Mouse (Mus musculus) cerebellum, adult 11-12 months (tissue): ENCODE results near the gene Nudcd3.
"Not testable (repeated sequence)": the region's sequence is repeated elsewhere in the genome, so short reads cannot be mapped to it uniquely, and the experiment has no call there.

Source experiments
- DNase-seq: peaks from one replicate; pipeline ENCODE4 v3.0.0; 2022

Gene Nudcd3

DNA sequence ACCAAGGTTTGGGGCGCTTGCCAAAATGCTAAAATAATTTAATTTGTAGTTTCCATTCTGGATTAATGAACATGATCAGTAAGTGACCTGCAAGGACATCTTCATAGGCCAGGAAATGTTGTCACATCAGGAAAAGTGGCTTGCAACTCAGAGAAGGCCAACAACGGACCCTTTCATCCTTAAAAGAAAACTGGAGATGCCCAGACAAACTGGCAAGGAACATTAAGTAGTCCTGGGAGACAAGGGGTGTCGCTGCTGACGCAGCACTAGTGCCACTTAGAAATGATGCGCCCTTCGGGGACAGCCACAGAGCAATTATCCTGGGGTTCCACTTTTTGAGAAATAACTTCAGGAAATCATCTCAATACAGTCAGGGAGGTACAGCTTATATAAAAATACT lies 80.2 kb downstream of the Nudcd3 start:
- no peak for DNase-seq

DNA sequence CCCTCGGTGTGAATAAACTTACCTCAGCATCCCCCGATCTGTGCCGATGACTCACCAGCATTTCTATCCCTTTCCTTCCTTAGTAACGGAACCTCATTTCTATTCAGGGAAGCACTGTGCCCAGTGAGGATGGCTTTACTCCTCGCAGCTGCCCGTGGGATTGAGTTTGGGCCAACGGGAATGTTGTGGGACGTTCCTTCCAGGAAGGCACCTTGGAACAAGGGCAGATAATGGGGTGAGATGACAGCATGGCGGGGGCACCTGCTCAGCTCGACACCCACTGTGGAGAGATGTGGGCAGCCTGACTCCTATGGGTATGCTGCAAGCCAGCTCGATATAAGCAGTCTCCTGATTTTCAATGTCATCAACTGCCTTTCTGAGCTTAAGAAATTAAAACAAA lies 80.9 kb downstream of the Nudcd3 start:
- peak; percentile 57 for DNase-seq

DNA sequence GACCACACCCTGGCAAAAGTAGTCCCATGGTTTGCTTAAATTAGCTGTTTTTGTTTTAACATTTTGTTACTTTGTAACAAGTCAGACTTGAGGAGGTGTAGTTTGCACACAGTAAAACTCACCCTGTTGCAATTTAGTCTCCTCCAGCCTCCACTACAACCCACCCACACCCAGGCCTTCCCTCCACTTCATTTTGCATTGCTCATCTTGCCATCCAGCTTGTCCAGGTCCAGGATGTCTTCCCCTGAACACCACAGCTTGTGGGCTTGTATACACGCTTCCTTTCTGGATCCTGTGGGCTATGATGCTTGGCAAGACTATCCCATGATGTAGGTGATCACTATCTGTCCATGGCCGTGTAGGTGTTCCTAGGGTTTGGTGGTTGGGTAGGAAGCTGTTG lies 82.3 kb downstream of the Nudcd3 start:
- no peak for DNase-seq

DNA sequence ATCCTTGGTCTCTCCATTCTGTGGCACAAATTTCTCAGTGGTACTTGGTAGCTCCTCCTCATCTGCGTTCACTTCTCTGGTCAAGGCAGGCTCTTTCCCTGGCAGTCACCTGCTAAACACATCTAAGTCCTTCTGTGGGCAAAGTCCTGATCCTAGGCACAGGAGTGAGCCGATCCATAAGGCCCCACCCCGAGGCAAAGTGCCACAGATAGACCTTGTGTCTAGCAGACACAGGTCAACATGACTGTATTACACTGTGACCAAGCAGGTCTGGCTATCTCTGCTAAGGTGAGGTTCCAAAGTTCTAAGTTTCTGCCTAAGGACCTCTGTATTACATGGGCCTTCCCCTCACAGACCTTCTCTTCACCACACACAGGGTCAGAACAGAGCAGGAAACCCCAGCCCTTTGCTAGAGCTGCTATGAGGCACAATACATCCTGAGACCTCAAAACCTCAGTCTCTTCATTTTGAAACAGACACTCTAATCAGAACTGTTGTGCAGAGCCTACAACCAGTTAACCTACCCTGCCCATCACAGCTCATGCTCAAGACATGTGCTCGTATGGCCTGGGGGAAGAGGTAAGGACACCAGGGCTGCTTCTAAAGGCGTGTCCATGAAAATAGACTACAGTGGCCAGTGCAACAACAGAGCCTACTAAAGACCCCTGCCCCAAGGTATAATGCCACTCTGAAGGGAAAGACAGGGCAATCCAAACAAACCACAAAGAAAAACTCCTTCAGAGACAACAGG lies 88.3 kb downstream of the Nudcd3 start:
- DNase-seq, result no peak

DNA sequence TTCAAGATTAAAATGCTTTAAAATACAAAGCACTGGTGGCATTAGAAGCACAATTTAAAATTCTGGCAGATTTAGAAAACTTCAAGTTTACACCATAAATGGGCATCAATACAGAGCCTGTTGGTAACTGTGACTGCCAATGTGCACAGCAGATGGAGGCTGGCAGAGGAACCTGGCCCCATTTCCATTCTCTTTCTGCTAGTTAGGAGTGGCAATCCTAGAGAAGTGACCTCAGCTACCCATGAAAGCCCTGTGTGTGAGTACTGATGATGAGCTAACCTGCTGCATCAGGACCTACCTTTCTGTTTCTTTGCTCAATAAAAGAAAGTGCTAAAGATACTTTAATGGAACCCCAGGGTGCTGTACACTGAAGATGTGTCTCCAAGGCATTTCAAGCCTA lies 90.2 kb downstream of the Nudcd3 start:
- peak; percentile 89 for DNase-seq

DNA sequence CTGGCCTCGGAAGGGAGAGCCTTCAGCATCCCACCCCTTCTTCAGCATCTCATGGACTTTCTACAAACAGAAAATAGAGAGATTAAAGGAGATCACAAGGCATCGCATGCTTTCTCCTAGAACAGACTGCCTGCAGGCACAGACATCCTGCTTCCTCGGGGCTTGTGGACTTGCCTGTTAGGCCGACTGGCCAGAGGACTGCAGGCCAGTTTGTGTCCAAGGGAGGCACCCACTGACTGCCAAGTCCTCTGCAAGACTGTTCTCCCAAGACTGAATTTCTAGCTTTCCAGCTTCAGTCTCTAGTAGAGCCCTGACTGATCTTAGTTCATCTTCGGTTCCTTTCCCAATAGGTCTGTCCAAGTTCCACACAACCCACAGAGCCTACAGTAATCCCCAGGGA lies 91.9 kb downstream of the Nudcd3 start:
- peak; percentile 58 for DNase-seq

DNA sequence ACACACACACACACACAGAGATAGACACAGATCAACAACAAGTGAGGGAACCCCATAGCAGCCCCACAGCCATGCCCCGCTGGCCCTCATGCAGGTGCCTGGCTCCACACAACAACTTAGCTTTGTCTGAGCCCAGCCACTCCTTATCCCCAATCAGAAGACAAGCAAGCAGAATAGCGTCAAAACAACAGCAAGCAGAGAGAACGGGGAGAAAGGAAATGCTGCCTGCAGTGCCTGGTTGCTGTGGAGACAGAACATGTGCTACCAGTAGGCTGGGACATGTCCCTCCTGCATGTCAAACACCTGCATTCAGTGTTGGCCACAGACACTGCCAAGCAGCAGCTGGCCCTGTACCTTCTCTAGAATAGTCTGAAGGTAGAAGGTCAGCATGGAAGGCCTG lies 92.5 kb downstream of the Nudcd3 start:
- no peak for DNase-seq

DNA sequence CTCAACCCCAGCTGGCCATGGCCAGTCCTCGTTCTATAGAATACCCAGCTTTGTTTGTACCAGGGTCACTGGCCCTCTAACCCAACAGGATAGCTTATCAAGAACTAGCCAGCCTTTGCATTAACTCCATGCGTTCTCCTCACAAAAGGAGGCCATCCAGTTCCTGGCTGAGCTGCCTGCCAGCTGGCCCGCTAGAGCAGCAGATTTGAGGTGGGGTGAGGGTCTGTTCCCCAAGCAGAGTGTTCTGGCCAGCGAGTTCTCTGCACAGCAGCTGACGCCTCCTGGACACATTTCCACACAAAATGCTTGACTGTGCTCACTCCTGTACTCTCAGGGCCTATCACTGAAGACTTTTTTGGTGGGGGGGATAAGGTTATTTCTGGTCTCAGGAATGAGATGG lies 95.5 kb downstream of the Nudcd3 start:
- no peak for DNase-seq

DNA sequence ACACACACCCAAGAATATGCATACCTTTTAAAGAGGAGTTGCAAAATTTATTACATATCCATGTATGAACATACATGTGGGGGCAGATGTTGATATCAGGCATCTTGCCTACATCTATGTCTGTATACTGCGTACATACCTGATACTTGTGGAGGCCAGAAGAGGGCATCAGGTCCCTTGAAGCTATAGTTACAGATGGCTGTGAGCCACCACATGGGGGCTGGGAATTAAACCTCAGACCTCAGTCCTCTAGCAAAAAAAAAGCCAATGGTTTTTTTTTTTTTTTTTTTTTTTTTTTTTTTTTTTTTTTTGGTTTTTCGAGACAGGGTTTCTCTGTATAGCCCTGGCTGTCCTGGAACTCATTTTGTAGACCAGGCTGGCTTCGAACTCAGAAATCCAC lies 103.6 kb downstream of the Nudcd3 start:
- not testable (repeated sequence) for DNase-seq

DNA sequence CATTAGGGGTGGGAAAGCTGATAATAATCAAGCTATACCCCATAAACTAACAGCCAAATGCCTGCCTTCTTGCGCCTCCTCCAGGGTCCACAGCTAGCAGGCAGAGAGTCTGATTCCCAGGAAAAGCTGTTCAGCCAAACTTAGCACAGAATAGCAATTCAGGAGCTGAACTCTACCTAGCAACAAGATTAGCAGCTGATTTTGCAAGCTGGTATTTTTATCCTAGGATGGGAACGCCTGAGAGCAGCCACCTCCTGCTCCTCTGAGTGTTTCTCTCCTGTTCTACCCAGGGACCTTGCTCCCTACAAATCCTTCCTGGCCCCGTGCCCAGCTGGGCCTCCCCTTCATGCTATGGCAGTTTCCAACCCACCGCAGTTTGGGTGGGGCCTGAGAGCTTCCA lies 113.2 kb downstream of the Nudcd3 start:
- DNase-seq, result no peak

DNA sequence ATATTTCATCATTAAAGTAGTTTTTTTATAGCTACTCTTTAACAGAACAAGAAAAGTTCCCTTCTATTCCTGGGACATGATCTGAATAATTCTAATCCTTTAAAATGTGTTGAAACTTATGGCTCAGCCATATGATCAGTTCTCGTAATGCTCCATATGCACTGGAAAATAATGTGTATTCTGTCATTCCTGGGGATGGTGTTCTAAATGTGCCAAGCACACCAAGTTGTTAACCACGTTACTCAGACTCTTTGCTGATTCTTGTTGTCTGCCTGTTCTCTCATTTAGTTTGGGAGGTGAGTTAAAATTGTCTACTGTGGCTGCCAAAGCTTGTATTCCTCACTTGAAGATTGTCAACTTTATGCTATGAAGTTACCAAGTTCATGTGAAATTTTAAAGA lies 121.5 kb downstream of the Nudcd3 start:
- no peak for DNase-seq

DNA sequence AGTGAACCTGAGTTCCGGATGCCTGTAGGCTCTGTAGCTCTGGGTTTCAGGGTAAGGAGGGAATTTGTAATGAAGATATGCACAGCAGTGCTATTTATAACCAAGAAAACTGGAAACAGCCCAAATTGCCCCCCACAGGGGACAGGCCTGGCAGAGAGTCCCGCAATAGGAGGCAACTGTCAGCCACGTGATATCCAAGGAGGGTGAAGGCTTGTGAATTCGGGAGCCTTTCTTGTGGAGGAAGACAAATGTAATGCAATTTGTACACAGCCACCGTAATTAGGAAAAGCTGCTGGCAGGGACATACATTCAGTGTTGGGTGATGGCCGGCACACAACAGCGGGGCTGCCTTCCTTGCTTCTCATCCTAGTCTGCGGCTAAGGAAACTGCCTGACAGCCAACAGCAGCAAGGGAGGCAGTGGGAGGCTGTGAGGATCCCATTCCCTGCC lies 124.6 kb downstream of the Nudcd3 start:
- DNase-seq, result peak; percentile 84

DNA sequence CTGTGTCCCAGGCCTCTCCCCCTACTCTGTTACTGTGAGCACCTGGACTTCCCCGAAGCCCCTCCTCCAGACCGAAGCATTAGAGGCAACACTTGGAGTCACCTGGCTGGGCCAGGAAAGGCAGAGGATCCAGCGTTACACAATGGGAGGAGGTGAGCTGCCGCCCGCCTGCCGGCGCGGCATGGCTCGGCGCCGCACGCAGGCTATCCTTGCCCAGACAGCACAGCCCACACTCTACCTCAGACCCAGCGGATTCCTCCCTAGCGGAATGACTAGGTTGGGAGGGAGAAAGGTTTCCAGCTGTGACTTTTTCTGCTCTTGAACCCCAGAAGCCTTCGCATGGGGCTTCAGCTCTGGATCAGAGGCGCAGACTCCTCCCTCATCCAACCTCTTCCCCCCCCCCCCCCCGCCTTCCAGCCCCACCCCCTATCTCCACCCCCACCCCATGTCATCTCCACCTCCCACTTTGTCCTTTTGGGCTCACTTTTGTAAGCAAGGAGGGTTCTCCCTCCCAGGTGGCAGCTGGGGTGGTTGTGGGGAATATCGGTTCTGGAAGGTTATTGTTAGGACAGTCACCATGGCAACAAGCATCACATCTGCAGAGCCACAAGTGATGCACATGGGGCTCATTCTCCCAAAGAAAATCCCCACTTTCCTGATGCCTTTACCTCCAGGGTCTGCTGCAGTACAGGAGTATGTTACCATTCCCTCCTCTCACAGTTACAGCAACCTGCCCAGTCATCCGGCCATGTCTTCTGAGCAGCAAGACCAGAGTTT lies 131.8 kb downstream of the Nudcd3 start:
- peak; percentile 48 for DNase-seq

DNA sequence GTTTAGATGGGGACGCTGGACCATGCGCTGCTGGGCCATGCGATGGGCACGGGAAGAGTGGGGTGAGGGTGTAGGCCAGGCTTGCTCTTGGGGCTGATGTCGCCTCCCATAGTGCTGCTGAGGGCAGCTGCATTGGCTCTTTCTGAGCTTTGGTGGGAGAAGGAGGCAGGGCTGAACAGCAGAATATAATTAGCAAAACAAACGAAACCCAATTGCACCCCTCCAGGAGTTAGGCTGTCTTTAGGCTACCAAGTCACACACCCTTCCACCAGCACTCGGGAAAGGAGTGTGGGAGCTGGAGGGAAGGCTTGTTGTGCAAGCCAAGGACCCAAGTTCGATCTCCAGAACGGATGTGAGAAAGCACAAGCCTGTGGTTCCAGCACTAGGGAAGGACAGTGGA lies 133.1 kb downstream of the Nudcd3 start:
- DNase-seq, result peak; percentile 32

DNA sequence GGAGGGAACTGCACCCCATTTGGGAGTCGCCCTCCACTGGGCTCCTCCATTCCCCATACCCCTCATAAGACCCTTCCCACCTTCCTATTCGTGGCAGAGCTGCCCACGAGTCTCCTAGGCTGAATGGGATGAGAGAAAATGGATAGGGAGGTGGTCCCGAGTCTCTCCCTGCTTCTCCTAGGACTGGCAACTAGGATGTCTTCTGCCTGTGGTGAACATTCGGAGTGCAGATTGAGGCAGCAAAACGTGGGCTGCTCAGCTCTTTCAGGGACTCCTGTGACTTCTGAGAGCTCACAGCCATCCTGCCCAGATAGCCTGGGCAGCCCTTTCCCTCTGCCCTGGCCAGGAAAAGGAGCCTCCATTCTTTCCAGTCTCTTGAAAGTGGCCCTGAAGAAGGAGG lies 134.0 kb downstream of the Nudcd3 start, which contains the start of gene Camk2b:
Gene Camk2b (minus strand): TSS at position 187 of the 400 bp plus-strand sequence.
- no peak for DNase-seq

DNA sequence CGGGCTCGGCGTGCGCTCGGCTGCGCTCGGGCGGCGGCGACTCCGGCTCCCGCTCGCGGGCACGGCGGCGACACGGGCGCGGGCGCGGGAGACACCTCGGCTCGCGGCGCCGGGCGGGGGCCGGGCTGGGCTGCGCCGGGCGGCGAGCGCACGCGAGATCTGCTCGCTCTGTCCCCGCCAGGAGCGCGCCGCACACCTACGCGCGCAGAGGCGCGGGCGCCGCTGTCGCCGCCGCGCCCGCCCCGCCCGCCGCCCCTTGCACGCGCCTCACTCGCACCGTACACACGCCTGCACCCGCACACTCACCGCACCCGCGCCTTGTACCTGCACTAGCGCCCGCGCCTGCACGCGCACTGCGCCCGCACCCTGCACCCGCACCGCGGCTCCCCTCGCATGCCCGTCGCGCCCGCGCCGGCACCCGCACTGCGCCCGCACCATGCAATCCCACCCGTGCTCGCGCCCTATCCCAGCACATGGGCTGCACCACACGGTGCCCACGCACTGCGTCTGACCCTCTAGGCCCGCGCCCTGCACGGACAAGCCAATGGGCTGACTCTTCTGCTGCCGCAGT lies 134.6 kb downstream of the Nudcd3 start:
- peak; percentile 84 for DNase-seq

DNA sequence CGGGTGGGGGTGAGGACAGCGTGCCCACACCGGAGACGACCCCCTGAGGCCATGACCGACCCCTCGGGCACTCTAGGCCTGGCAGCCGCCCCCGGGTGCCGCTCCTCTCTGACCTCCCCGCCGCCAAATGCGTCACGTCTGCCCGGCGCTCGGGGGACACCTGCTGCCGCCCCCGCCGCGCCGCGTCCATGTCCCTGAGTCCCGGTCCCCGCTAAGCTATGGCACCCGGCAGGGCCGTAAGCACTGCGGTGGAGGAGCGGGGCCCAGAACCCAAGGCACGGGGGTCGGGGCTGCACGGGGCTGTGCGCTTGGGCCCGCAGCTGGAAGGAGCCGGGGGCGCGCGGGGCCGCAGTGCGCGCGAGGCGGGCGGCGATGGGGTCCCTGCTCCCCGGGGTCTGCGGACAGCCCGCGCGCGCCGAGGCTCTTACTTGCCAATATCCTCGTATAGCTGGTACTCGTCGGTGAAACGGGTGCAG lies 135.1 kb downstream of the Nudcd3 start:
- DNase-seq, result peak; percentile 79

DNA sequence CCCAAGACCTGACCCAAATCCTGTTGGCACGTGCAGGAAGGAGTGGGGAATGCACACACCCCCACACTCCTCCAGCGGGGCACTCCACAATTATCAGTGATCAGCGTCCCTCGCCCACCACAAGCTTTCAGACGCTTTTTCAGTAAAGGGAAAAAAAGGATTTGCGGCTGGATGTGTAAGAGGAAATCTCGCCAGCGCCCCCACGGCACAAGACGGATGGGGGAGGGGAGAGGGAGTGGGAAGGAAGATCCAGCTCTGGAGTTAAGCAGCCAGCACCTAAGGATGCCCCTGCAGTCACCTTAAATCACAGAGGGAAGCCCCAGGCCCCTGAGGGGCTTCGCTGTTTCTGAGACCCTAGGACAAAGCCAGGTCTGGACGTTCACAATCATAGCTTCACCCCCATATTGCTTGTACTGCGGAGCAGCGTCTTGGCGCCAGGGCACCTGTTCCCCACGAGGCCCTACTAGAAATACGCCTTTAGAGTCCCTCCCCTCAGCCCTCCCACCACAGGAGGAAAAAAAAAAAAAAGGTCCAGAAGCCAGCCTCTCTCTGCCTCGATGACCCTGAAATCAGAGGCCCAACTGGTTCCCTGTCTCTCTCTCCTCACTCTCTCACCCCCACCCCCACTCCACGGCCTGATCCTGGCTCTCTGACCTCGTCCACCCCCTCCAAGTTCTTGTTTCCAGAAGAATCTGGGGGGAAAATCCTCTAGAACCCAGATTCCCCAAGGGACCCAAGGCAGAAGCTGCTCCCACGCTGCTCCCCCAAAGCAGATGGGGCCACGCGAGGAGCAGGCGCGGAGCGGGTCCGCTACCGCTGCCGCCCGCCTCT lies 135.8 kb downstream of the Nudcd3 start:
- no peak for DNase-seq

DNA sequence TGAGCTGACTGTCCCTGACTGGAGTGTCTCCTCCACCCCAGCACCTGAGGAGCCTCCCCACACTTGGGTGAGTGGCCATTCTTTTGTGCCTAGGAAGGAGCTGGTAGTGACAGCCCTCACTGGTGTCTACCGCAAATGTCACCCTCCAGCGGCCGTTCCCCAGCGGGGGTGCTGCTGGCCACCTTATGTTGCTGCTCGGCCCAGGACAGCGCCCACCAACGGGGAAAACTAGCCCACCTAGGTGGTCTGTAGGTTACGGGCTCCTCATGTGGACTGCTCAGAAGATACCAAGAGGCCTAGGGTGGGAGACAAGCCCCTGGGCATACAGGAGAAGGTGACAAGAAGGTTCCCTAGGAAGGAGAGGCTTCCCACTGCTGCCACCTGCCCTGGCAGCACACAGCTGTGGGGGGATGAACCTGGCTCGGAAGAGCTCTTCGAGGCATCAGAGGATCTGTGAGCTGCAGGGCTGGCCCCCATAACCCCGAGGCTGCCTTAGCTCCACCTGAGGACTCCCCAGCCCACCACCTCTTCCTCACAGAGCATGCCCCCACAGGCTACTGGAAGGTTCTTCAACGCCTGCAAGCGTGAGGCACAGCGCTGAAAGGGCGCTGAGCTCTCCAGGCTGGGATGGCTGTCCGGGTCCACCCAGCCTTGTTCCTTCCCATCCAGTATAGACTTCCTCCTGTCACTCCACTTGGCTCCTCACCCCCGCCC lies 136.6 kb downstream of the Nudcd3 start:
- peak; percentile 71 for DNase-seq

DNA sequence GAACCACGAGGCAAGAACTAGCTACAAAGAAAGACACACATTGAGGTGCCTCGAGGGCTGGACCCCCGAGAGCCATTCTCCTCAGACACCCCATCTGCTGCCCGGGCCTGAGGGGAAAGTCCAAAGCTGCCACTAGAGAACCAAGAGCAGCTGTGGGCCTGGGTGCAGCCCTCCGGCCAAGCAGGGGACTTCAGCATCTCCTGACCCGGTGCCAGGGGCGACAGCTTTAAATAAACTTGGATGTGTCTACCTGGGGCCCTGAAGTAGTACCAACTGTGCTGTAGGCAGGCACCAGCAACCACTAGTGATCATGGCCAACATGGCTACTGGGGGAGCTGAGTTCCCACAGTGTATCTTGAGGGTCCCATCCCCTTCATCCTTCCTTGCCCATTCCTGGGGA lies 137.2 kb downstream of the Nudcd3 start:
- DNase-seq, result no peak

DNA sequence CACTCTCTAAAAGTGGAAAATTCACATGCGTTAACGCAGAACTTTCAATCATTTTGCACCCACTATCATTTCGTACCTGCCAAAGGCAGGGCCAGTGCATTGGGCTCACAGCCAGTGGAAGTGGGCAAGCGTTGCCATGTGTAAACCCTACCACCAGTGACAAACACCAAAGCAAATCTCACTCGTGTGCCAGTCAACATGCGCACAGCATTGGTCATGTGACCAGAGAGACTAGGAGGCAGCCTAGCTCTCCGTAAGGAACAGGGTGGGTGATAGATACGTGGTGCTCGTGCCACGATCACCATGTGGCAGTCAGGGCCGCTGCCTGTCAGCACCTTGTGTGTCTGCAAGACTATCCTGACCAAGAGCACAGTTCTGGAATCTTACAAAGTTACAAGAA lies 137.9 kb downstream of the Nudcd3 start:
- peak; percentile 51 for DNase-seq

DNA sequence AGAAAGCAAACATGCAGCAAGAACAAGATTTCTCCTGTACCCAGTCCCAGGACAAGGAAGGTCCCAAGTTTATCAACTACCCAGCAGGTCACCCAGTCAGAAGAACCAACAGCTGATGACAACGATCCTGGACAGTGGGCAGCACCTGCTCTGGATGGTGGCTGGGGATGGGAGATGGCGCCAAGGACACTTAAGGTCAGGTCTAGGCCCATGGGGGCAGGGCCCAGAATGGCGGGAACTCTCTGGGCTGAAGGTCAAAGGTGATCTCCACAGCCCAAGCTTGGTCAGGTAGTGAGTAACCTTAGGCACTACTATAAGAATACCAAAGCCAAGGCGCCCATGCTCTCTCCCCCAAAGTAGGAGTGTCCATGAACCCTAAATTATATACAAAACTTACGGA lies 138.3 kb downstream of the Nudcd3 start:
- peak; percentile 57 for DNase-seq
